Mouse (Mus musculus) CH12.LX (cell line): ENCODE data around the gene Copg2. TPM values are rescaled to one million over a fixed set of nuclear protein-coding genes. Genes with fewer than 3 reads are reported as not detected.

Experiments
- DNase-seq: peaks from one replicate; pipeline ENCODE4 v3.0.0-alpha.2; 2013; ENCODE audit errors: extremely low read depth
- H3K27ac ChIP-seq: 2 replicates; pipeline ENCODE4 v1.5.1; 2012; ENCODE audit warnings: low read depth, mild to moderate bottlenecking, control low read depth, moderate library complexity; ENCODE audit not compliant: insufficient read depth
- H3K27me3 ChIP-seq: replicated peaks from 2 replicates; pipeline ENCODE3; 2012; ENCODE audit warnings: inconsistent platforms
- H3K36me3 ChIP-seq, 2 experiments: replicated peaks in 1 of 2; 2 replicates each; pipeline versions ENCODE3 to v1.6.1; 2012; ENCODE audit warnings: inconsistent platforms in 1 of 2, low read length in 1 of 2, mild to moderate bottlenecking in 1 of 2, mixed read lengths in 1 of 2, moderate library complexity in 1 of 2; ENCODE audit not compliant: control insufficient read depth in 1 of 2, insufficient read depth in 1 of 2
- H3K4me1 ChIP-seq, 2 experiments: 2 replicates each; pipeline ENCODE4 v1.6.1; 2012; ENCODE audit warnings: inconsistent platforms in 1 of 2, moderate library complexity in 1 of 2; ENCODE audit not compliant: insufficient read depth in 2 of 2, control insufficient read depth in 1 of 2
- H3K4me2 ChIP-seq: 2 replicates; pipeline ENCODE4 v1.6.1; 2012; ENCODE audit warnings: low read depth, mild to moderate bottlenecking, control low read depth; ENCODE audit not compliant: poor library complexity, insufficient read depth, severe bottlenecking
- H3K4me3 ChIP-seq, 3 experiments: fragments of 150-350 bp in 1 of 3; sonication (generic) in 1 of 3; replicated peaks in 1 of 3; 2 replicates each; pipeline versions ENCODE3 to v1.5.1; 2011 to 2012; ENCODE audit warnings: low read depth in 2 of 3, low read length in 2 of 3, mild to moderate bottlenecking in 2 of 3, moderate library complexity in 2 of 3, control low read depth in 1 of 3, improper control_type of control experiment in 1 of 3, inconsistent platforms in 1 of 3, mixed read lengths in 1 of 3; ENCODE audit not compliant: poor library complexity in 1 of 3
- H3K79me2 ChIP-seq: replicated peaks from 2 replicates; pipeline ENCODE4 v1.6.1; 2012; ENCODE audit warnings: mild to moderate bottlenecking, moderate library complexity; ENCODE audit not compliant: control insufficient read depth, poor library complexity, insufficient read depth, severe bottlenecking; ENCODE audit errors: extremely low read depth
- H3K9ac ChIP-seq: 2 replicates; pipeline ENCODE4 v1.6.1; 2012; ENCODE audit warnings: low read depth, mild to moderate bottlenecking, control low read depth, moderate library complexity; ENCODE audit not compliant: insufficient read depth
- H3K9me3 ChIP-seq: replicated peaks from 2 replicates; pipeline ENCODE3; 2012; ENCODE audit warnings: low read length, inconsistent platforms, mixed read lengths
- BHLHE40 ChIP-seq: IDR thresholded peaks from 2 replicates; pipeline ENCODE4 v1.6.1; 2011; ENCODE audit warnings: mild to moderate bottlenecking, low read depth, low read length, improper control_type of control experiment
- CHD1 ChIP-seq: IDR thresholded peaks from 2 replicates; pipeline ENCODE4 v1.6.1; 2012; ENCODE audit warnings: low read depth, low read length, improper control_type of control experiment, inconsistent platforms
- CTCF ChIP-seq, 2 experiments: IDR thresholded peaks in 1 of 2; conservative IDR thresholded peaks in 1 of 2; 2 replicates each; pipeline ENCODE4 v1.5.1; 2011 to 2012; ENCODE audit warnings: low read depth in 2 of 2, low read length in 2 of 2, improper control_type of control experiment in 1 of 2, inconsistent platforms in 1 of 2, mild to moderate bottlenecking in 1 of 2, moderate library complexity in 1 of 2
- E2F4 ChIP-seq: IDR thresholded peaks from 2 replicates; pipeline ENCODE4 v1.6.1; 2011; ENCODE audit warnings: low read depth, low read length, improper control_type of control experiment; ENCODE audit not compliant: insufficient replicate concordance
- HCFC1 ChIP-seq: IDR thresholded peaks from 2 replicates; pipeline ENCODE4 v1.6.1; 2012; ENCODE audit warnings: low read depth, mild to moderate bottlenecking, inconsistent platforms, low read length, improper control_type of control experiment
- JUN ChIP-seq: IDR thresholded peaks from 2 replicates; pipeline ENCODE4 v1.6.1; 2011; ENCODE audit warnings: low read depth, mild to moderate bottlenecking, low read length, improper control_type of control experiment, moderate library complexity; ENCODE audit not compliant: insufficient read depth
- JUND ChIP-seq: conservative IDR thresholded peaks from 2 replicates; pipeline ENCODE4 v1.6.1; 2011; ENCODE audit warnings: low read depth, low read length, improper control_type of control experiment
- MAX ChIP-seq: IDR thresholded peaks from 2 replicates; pipeline ENCODE4 v1.6.1; 2011; ENCODE audit warnings: low read length, improper control_type of control experiment
- MEF2A ChIP-seq: IDR thresholded peaks from 2 replicates; pipeline ENCODE4 v1.6.1; 2014; ENCODE audit warnings: low read depth, mild to moderate bottlenecking, inconsistent platforms, low read length, improper control_type of control experiment, borderline replicate concordance
- MXI1 ChIP-seq: IDR thresholded peaks from 2 replicates; pipeline ENCODE4 v1.6.1; 2011; ENCODE audit warnings: mild to moderate bottlenecking, low read depth, low read length, improper control_type of control experiment
- MYC ChIP-seq: IDR thresholded peaks from 2 replicates; pipeline ENCODE4 v1.6.1; 2011; ENCODE audit warnings: low read depth, mild to moderate bottlenecking, improper control_type of control experiment, low read length
- NELFE ChIP-seq: IDR thresholded peaks from 2 replicates; pipeline ENCODE4 v1.6.1; 2011; ENCODE audit warnings: low read depth, low read length, improper control_type of control experiment
- NRF1 ChIP-seq: IDR thresholded peaks from 2 replicates; pipeline ENCODE4 v1.6.1; 2014; ENCODE audit warnings: low read depth, mild to moderate bottlenecking, inconsistent platforms, low read length, improper control_type of control experiment, moderate library complexity
- POLR2AphosphoS2 ChIP-seq: IDR thresholded peaks from 2 replicates; pipeline ENCODE4 v1.6.1; 2011; ENCODE audit warnings: low read depth, low read length, improper control_type of control experiment
- RCOR1 ChIP-seq: conservative IDR thresholded peaks from 2 replicates; pipeline ENCODE4 v1.6.1; 2012; ENCODE audit warnings: low read depth, mild to moderate bottlenecking, inconsistent platforms, low read length, improper control_type of control experiment
- SMC3 ChIP-seq: IDR thresholded peaks from 2 replicates; pipeline ENCODE4 v1.6.1; 2011; ENCODE audit warnings: low read depth, low read length, improper control_type of control experiment
- TCF12 ChIP-seq: IDR thresholded peaks from 2 replicates; pipeline ENCODE4 v1.6.1; 2014; ENCODE audit warnings: low read depth, mild to moderate bottlenecking, inconsistent platforms, low read length, improper control_type of control experiment
- USF1 ChIP-seq: IDR thresholded peaks from 2 replicates; pipeline ENCODE4 v1.6.1; 2014; ENCODE audit warnings: low read depth, mild to moderate bottlenecking, inconsistent platforms, low read length, improper control_type of control experiment
- ZNF384 ChIP-seq: IDR thresholded peaks from 2 replicates; pipeline ENCODE4 v1.6.1; 2012; ENCODE audit warnings: low read depth, low read length, improper control_type of control experiment, inconsistent platforms
- dilution Hi-C: fragments of 300-500 bp; cut with MboI; formaldehyde crosslinking; loops from 2 replicates; pipeline ENCODE4 v1.14.3; 2020; ENCODE audit warnings: low sequenced_read_pairs; ENCODE audit not compliant: extremely low pct_unique_long_range_greater_than_20kb, extremely low pct_ligation_motif_present
- in situ Hi-C: fragments of 300-500 bp; cut with MboI; formaldehyde crosslinking; loops from 3 replicates; pipeline ENCODE4 v1.14.3; 2019; ENCODE audit warnings: low sequenced_read_pairs, low pct_ligation_motif_present, low pct_unique_long_range_greater_than_20kb, mixed read lengths
- polyA plus RNA-seq: library from polyadenylated mRNA; unstranded; fragments of >175 nt; gene quantifications from 2 replicates; pipeline ENCODE4 v1.2.1, GENCODE M21; 2012; ENCODE audit warnings: low read depth; ENCODE audit not compliant: insufficient read length
- total RNA-seq, 2 experiments: library from RNA; depleted of rRNA; stranded (reverse); fragments of 300-350 nt in 1 of 2; fragments of >200 nt in 1 of 2; gene quantifications; 2 replicates each; pipeline ENCODE4 v1.2.3; 2012 to 2014

Gene Copg2
- total and polyA plus RNA-seq, 3 experiments: 23.3 to 43.7 (median 28.9) TPM

GRCm38 (mm10) chr6:30849818-30850217 is 46.8 kb downstream of the Copg2 start:
- Histone ChIP-seq H3K27me3 (no peaks in the 10 kb centered on the region), H3K27ac (no peak overlapping the region), H3K36me3 (peaks cover 0 to 13% of the 10 kb centered on the region in 2 experiments), H3K4me1 (no peaks in the 10 kb centered on the region), H3K79me2 (no peaks in the 10 kb centered on the region), H3K9me3 (no peaks in the 10 kb centered on the region)
- in situ Hi-C loops: no loop called here
- no peak for TF ChIP-seq JUN
- TF ChIP-seq BHLHE40: no peak
- no peak for TF ChIP-seq E2F4
- TF ChIP-seq CHD1: no peak
- no peak for TF ChIP-seq HCFC1
- no peak for TF ChIP-seq RCOR1
- no peak for TF ChIP-seq MYC
- TF ChIP-seq USF1: no peak
- TF ChIP-seq MEF2A: no peak
- TF ChIP-seq TCF12: no peak
- TF ChIP-seq, all 38 proteins: peak for 0
- DNase-seq: no peak
- Histone ChIP-seq H3K4me2 (no peak overlapping the region), H3K9ac (no peak overlapping the region), H3K4me3 (no peak overlapping the region)
- dilution Hi-C loops: no loop called here

DNA sequence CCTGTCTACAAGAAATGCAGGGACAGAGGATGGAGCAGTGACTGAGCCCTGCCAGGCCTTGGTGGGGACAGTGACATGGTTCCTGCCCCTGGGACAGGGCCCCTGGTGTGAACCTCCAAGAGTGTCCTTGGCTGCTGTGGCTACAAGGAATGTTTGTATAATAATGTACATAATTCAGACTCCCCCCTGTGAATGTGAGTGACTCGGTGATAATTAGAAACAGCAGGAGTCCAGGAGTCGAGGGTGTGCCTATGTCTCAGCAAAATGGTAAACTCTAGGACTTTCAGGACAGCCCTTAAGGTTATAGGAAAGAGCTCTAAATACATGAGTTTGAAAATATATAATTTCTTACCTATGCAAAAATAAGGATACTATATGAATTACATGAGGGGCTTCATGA is 64.4 kb downstream of the Copg2 start:
- Histone ChIP-seq H3K9me3 (no peaks in the 10 kb centered on the region), H3K9ac (no peak overlapping the region), H3K36me3 (peaks cover 0 to 2% of the 10 kb centered on the region in 2 experiments), H3K4me3 (no peak overlapping the region), H3K27ac (no peak overlapping the region), H3K79me2 (no peaks in the 10 kb centered on the region), H3K4me2 (no peak overlapping the region)
- dilution Hi-C loops: no loop called here
- TF ChIP-seq MAX: no peak
- TF ChIP-seq NELFE: no peak
- no peak for TF ChIP-seq ZNF384
- TF ChIP-seq POLR2AphosphoS2: no peak
- no peak for TF ChIP-seq E2F4
- no peak for TF ChIP-seq JUND
- TF ChIP-seq BHLHE40: no peak
- TF ChIP-seq CHD1: no peak
- no peak for TF ChIP-seq CTCF (conservative IDR thresholded peaks at IDR 0.05 in 1 of 2, IDR thresholded peaks at IDR 0.05 in 1 of 2; ENCODE audit: low read depth in 2 of 2, low read length in 2 of 2)
- TF ChIP-seq NRF1: no peak
- TF ChIP-seq SMC3: no peak
- no peak for TF ChIP-seq MXI1
- TF ChIP-seq, all 38 proteins: peak for 0
- no peak for DNase-seq
- Histone ChIP-seq H3K27me3 (no peaks in the 10 kb centered on the region), H3K4me1 (no peaks in the 10 kb centered on the region)
- in situ Hi-C loops: no loop called here
